Mouse (Mus musculus) embryonic stem cell, embryonic (primary cell): ENCODE measurements around the gene Pdia2.

Source experiments
- CTCF ChIA-PET, 4 experiments: fragments of 300-600 bp in 2 of 4; fragments of 350-600 bp in 2 of 4; sonication (Branson Sonifier 250); formaldehyde crosslinking; loops; one replicate each; lab custom pipeline; 2022; ENCODE audit warnings: inconsistent platforms in 2 of 4; lab: Charles Lee
- POLR2A ChIA-PET, 4 experiments: fragments of 300-600 bp in 2 of 4; fragments of 350-600 bp in 2 of 4; sonication (Branson Sonifier 250); formaldehyde crosslinking; loops; one replicate each; lab custom pipeline; 2022; ENCODE audit warnings: antibody characterized with exemption in 4 of 4, inconsistent platforms in 1 of 4; lab: Charles Lee

Pdia2 gene

GRCm38 (mm10) chr17:26198892-26199291 is at the start of gene Pdia2:
TSS of gene Pdia2 (minus strand) at chr17:26199087.
- ChIA-PET POLR2A (no interaction called here), CTCF (interaction anchor here in 1 of 4 experiments (0.9 kb wide), 1 partner anchor 24 kb away, joined by 4 read pairs; no protein-coding TSS in a partner anchor)

- ChIA-PET POLR2A (interaction anchor here (0.6 to 6.4 kb wide), 37 partner anchors 8 to 1229 kb away, joined by 3 to 63 read pairs (median 4); partner anchors contain the start of genes Luc7l (in 3 of the 4), Axin1 (in 2 of the 4), Cramp1l (in 1 of the 4) and Rgs11 (in 1 of the 4)), CTCF (interaction anchor here (0.6 to 2.4 kb wide), 16 partner anchors 9 to 1127 kb away, joined by 3 to 15 read pairs (median 4); partner anchors contain the start of genes Decr2 (in 1 of the 4), Luc7l (in 1 of the 4) and Stub1 (in 1 of the 4))
These were observed 45.4 kb upstream of the Pdia2 start, which contains the start of gene Fam234a for GRCm38 (mm10) chr17:26244101-26244841. TSS of gene Fam234a (minus strand) at chr17:26244242.

GRCm38 (mm10) chr17:26243471-26244100 is 44.7 kb upstream of the Pdia2 start:
- CTCF ChIA-PET, result interaction anchor here (0.5 to 2.4 kb wide), 22 partner anchors 10 to 519 kb away, joined by 3 to 15 read pairs (median 4); partner anchors contain the start of genes Axin1 (in 1 of the 4), Decr2 (in 1 of the 4), Luc7l (in 1 of the 4) and Stub1 (in 1 of the 4)
- POLR2A ChIA-PET, result interaction anchor here (0.6 to 6.4 kb wide), 41 partner anchors 9 to 1829 kb away, joined by 3 to 63 read pairs (median 4); partner anchors contain the start of genes Luc7l (in 4 of the 4), Axin1 (in 2 of the 4), Tmem8 (in 2 of the 4) and Arhgdig (in 1 of the 4)

- ChIA-PET POLR2A (interaction anchor here in 2 of 4 experiments (1.0 to 6.4 kb wide), 10 partner anchors 10 to 408 kb away, joined by 3 to 63 read pairs (median 4); partner anchors contain the start of genes Luc7l (in 2 of the 2), Mrpl28 (in 1 of the 2) and Stub1 (in 1 of the 2)), CTCF (interaction anchor here in 2 of 4 experiments (0.7 to 1.2 kb wide), 5 partner anchors 11 to 151 kb away, joined by 3 to 7 read pairs (median 3); partner anchors contain the start of genes Decr2 (in 1 of the 2) and Luc7l (in 1 of the 2))
These were observed 42.1 kb upstream of the Pdia2 start for GRCm38 (mm10) chr17:26240990-26241389.

GRCm38 (mm10) chr17:26240120-26240790 is 41.4 kb upstream of the Pdia2 start:
- CTCF ChIA-PET, result interaction anchor here in 2 of 4 experiments (1.1 to 1.2 kb wide), 2 partner anchors 21 to 150 kb away, joined by 3 read pairs; partner anchors contain the start of gene Decr2 (in 1 of the 2)
- POLR2A ChIA-PET, result interaction anchor here in 3 of 4 experiments (0.6 to 6.4 kb wide), 10 partner anchors 9 to 407 kb away, joined by 3 to 63 read pairs (median 4); partner anchors contain the start of genes Luc7l (in 2 of the 3), Mrpl28 (in 1 of the 3) and Stub1 (in 1 of the 3)

GRCm38 (mm10) chr17:26239551-26239950 is 40.7 kb upstream of the Pdia2 start:
- POLR2A ChIA-PET, result interaction anchor here in 3 of 4 experiments (0.6 to 6.4 kb wide), 4 partner anchors 11 to 14 kb away, joined by 3 to 63 read pairs (median 6); partner anchors contain the start of gene Luc7l (in 3 of the 3)
- CTCF ChIA-PET, result no interaction called here

- CTCF ChIA-PET, result interaction anchor here in 2 of 4 experiments (0.7 to 0.8 kb wide), 2 partner anchors 193 to 295 kb away, joined by 3 to 4 read pairs; no protein-coding TSS in a partner anchor
- POLR2A ChIA-PET, result interaction anchor here in 2 of 4 experiments (0.7 to 1.2 kb wide), 3 partner anchors 15 to 136 kb away, joined by 3 read pairs; partner anchors contain the start of gene Luc7l (in 1 of the 2)
These were observed 38.8 kb upstream of the Pdia2 start for GRCm38 (mm10) chr17:26237667-26238066.

- POLR2A ChIA-PET, result interaction anchor here in 2 of 4 experiments (0.7 to 2.0 kb wide), 2 partner anchors 17 to 157 kb away, joined by 3 to 6 read pairs; partner anchors contain the start of gene Luc7l (in 1 of the 2)
- CTCF ChIA-PET, result interaction anchor here in 1 of 4 experiments (0.6 kb wide), 1 partner anchor 216 kb away, joined by 3 read pairs; no protein-coding TSS in a partner anchor
These were observed 36.4 kb upstream of the Pdia2 start for GRCm38 (mm10) chr17:26235077-26235815.

- ChIA-PET CTCF (interaction anchor here in 1 of 4 experiments (0.6 kb wide), 1 partner anchor 217 kb away, joined by 3 read pairs; no protein-coding TSS in a partner anchor), POLR2A (no interaction called here)
These were observed 35.5 kb upstream of the Pdia2 start for GRCm38 (mm10) chr17:26234386-26234785.

GRCm38 (mm10) chr17:26232863-26233262 is 34.0 kb upstream of the Pdia2 start:
- POLR2A ChIA-PET, result interaction anchor here in 3 of 4 experiments (0.6 to 2.7 kb wide), 11 partner anchors 11 to 399 kb away, joined by 3 to 22 read pairs (median 4); partner anchors contain the start of genes Fam234a (in 2 of the 3) and Luc7l (in 1 of the 3)
- CTCF ChIA-PET, result interaction anchor here (0.6 to 1.7 kb wide), 29 partner anchors 9 to 1579 kb away, joined by 3 to 11 read pairs (median 4); partner anchors contain the start of genes Arhgdig (in 2 of the 4), Axin1 (in 1 of the 4), Decr2 (in 1 of the 4) and Fam234a (in 1 of the 4)

- ChIA-PET CTCF (interaction anchor here (0.5 to 1.8 kb wide), 13 partner anchors 9 to 1270 kb away, joined by 3 to 9 read pairs (median 4); partner anchors contain the start of gene Fam234a (in 2 of the 4)), POLR2A (interaction anchor here in 3 of 4 experiments (0.6 to 2.7 kb wide), 25 partner anchors 10 to 399 kb away, joined by 3 to 22 read pairs (median 3); partner anchors contain the start of genes Fam234a (in 2 of the 3), Arhgdig (in 1 of the 3), Axin1 (in 1 of the 3) and Decr2 (in 1 of the 3))
These were observed 32.3 kb upstream of the Pdia2 start for GRCm38 (mm10) chr17:26231156-26231555.

- CTCF ChIA-PET, result interaction anchor here in 1 of 4 experiments (0.6 kb wide), 1 partner anchor 135 kb away, joined by 4 read pairs; no protein-coding TSS in a partner anchor
- POLR2A ChIA-PET, result interaction anchor here in 3 of 4 experiments (0.7 to 2.3 kb wide), 4 partner anchors 23 to 974 kb away, joined by 3 to 16 read pairs (median 3); partner anchors contain the start of genes Decr2 (in 1 of the 3) and Luc7l (in 1 of the 3)
These were observed 30.9 kb upstream of the Pdia2 start for GRCm38 (mm10) chr17:26229776-26230175.

GRCm38 (mm10) chr17:26225150-26225549 is 26.3 kb upstream of the Pdia2 start:
- POLR2A ChIA-PET, result interaction anchor here in 3 of 4 experiments (0.6 to 1.7 kb wide), 13 partner anchors 12 to 175 kb away, joined by 3 to 5 read pairs (median 3); partner anchors contain the start of genes Luc7l (in 2 of the 3), Arhgdig (in 1 of the 3) and Fam234a (in 1 of the 3)
- CTCF ChIA-PET, result interaction anchor here in 1 of 4 experiments (1.1 to 1.3 kb wide), 2 partner anchors 18 to 50 kb away, joined by 4 to 5 read pairs; no protein-coding TSS in a partner anchor

- CTCF ChIA-PET, result interaction anchor here in 3 of 4 experiments (0.6 to 2.3 kb wide), 3 partner anchors 10 to 31 kb away, joined by 3 to 6 read pairs (median 3); partner anchors contain the start of gene Luc7l (in 1 of the 3)
These were observed 22.6 kb upstream of the Pdia2 start for GRCm38 (mm10) chr17:26221508-26221907.

GRCm38 (mm10) chr17:26212681-26213080 is 13.8 kb upstream of the Pdia2 start:
- ChIA-PET POLR2A (interaction anchor here in 3 of 4 experiments (0.5 to 1.5 kb wide), 7 partner anchors 8 to 33 kb away, joined by 3 to 5 read pairs (median 3); no protein-coding TSS in a partner anchor), CTCF (interaction anchor here in 1 of 4 experiments (0.6 to 1.0 kb wide), 2 partner anchors 11 to 38 kb away, joined by 3 read pairs; no protein-coding TSS in a partner anchor)

More at GRCm38 (mm10) chr17:26221508-26221907, 22.6 kb upstream of the Pdia2 start:
- POLR2A ChIA-PET, result interaction anchor here in 2 of 4 experiments (0.6 to 1.8 kb wide), 4 partner anchors 10 to 120 kb away, joined by 3 to 8 read pairs (median 4); partner anchors contain the start of gene Arhgdig (in 1 of the 2)
